In genomic region chr5:113164873-113165441, GRCm38 (mm10) we compare ENCODE assay signal across 8 mouse cellular contexts. TPM values are rescaled to one million over a fixed set of nuclear protein-coding genes. Genes with fewer than 3 reads are reported as not detected.
A peak's percentile ranks its signal among the peaks of the same experiment; 100 is the strongest.
DNase-seq lines count a peak whose midpoint lies in the region.

No protein-coding gene starts in this region.

- DNase-seq in CD4-positive helper T cell, adult 2 months (ENCODE audit: low read depth, low spot score) = peak; percentile 39
- DNase-seq in adrenal gland, postnatal 10 days = peak; percentile 91
- DNase-seq in forebrain, embryonic 10.5 days (ENCODE audit: extremely low spot score, low spot score) = peak; percentile 84
- peak; percentile 34 for DNase-seq in heart, postnatal 25 days (ENCODE audit: low spot score)
- peak; percentile 49 to 77 for DNase-seq in layer of hippocampus, adult 18-20 months (ENCODE audit: low spot score in 2 of 2)
- DNase-seq in lung, postnatal 36 days = peak; percentile 91
- DNase-seq in skeletal muscle tissue, adult 2 months (ENCODE audit: low read depth, low spot score) = peak; percentile 92
- no peak for DNase-seq in left cerebral cortex, adult 11 months (ENCODE audit: low spot score)

- peaks cover 60% of the 10 kb centered on the region for H3K4me1 ChIP-seq in forebrain, embryonic 10.5 days

- no peaks in the 10 kb centered on the region for H3K9me3 ChIP-seq in forebrain, embryonic 10.5 days

- 5% methylated on average over 16 of the region's 16 CpGs for WGBS in forebrain, embryonic 10.5 days

- H3K36me3 ChIP-seq in forebrain, embryonic 10.5 days (replicated peaks) = peaks cover 2% of the 10 kb centered on the region; the same call in 1 of the 2 replicates

- peak overlapping the region; percentile 40; the same call in 1 of the 2 replicates for H3K27ac ChIP-seq in forebrain, embryonic 10.5 days

- intact Hi-C loops in heart, postnatal 25 days (cut with DNase I) = no loop called here

- H3K27me3 ChIP-seq in forebrain, embryonic 10.5 days (ENCODE audit: poor library complexity, severe bottlenecking) = peaks cover 8% of the 10 kb centered on the region; the same call in 1 of the 2 replicates

- H3K4me3 ChIP-seq in forebrain, embryonic 10.5 days = no peak overlapping the region

RNA-seq across cellular contexts. Expression of gene 2900026A02Rik, which starts 56.1 kb away (rescaled TPM):
- total RNA-seq in adrenal gland, postnatal 10 days (2021) = 10 to 100 TPM; 23.0 to 23.1 TPM
- polyA plus RNA-seq in forebrain, embryonic 10.5 days (2016; fragmentation: Nextera tagmentation; extraction: Ambion mirVana) = 4.4 and 4.5 TPM in 2 replicates
- total RNA-seq in heart, postnatal 25 days (2021) = 10 to 100 TPM; 21.3 to 26.1 TPM
- total RNA-seq in layer of hippocampus, adult 18-20 months (2021) = 10 to 100 TPM; 59.4 to 67.8 TPM
